Mouse (Mus musculus) thymus, postnatal 36 days (tissue): Measurements from ENCODE around the gene Olfr90.
"Not testable (repeated sequence)": the region's sequence is repeated elsewhere in the genome, so short reads cannot be mapped to it uniquely, and the experiment has no call there.

Experiments used
- DNase-seq, 2 experiments: peaks; one replicate each; pipeline ENCODE4 v3.0.0; 2022; ENCODE audit warnings: mixed read lengths in 2 of 2

Gene Olfr90

GRCm38 (mm10) chr17:37088399-37088798 is at the start of gene Olfr90:
Gene Olfr90 (minus strand): TSS chr17:37088499.
- DNase-seq, result no peak

GRCm38 (mm10) chr17:37131366-37131765 is 43.1 kb upstream of the Olfr90 start:
- DNase-seq, result not testable (repeated sequence)

- no peak for DNase-seq
Observed at GRCm38 (mm10) chr17:37119988-37120387, 31.7 kb upstream of the Olfr90 start, which contains the start of gene Olfr92. Gene Olfr92 (minus strand): TSS chr17:37120088.

GRCm38 (mm10) chr17:37098178-37098577 is 9.9 kb upstream of the Olfr90 start, which contains the start of gene Olfr91:
Gene Olfr91 (minus strand): TSS chr17:37098278.
- DNase-seq, result no peak

- DNase-seq, result no peak
Observed at GRCm38 (mm10) chr17:37093289-37093688, 5.0 kb upstream of the Olfr90 start.

GRCm38 (mm10) chr17:37092198-37092597 is 3.9 kb upstream of the Olfr90 start:
- DNase-seq, result no peak

- DNase-seq, result no peak
Observed at GRCm38 (mm10) chr17:37085545-37085944, 2.8 kb downstream of the Olfr90 start.

GRCm38 (mm10) chr17:37084632-37085031 is 3.7 kb downstream of the Olfr90 start:
- DNase-seq, result no peak

GRCm38 (mm10) chr17:37083327-37083726 is 5.0 kb downstream of the Olfr90 start:
- peak; percentile 25 to 33 for DNase-seq

- no peak for DNase-seq
Observed at GRCm38 (mm10) chr17:37081659-37082058, 6.6 kb downstream of the Olfr90 start.

- DNase-seq, result no peak
Observed at GRCm38 (mm10) chr17:37080119-37080518, 8.2 kb downstream of the Olfr90 start.

GRCm38 (mm10) chr17:37078990-37079389 is 9.3 kb downstream of the Olfr90 start:
- DNase-seq, result no peak

- no peak for DNase-seq
Observed at GRCm38 (mm10) chr17:37078193-37078592, 10.1 kb downstream of the Olfr90 start.

GRCm38 (mm10) chr17:37075766-37076165 is 12.5 kb downstream of the Olfr90 start:
- no peak for DNase-seq

GRCm38 (mm10) chr17:37075181-37075580 is 13.1 kb downstream of the Olfr90 start:
- DNase-seq, result no peak

GRCm38 (mm10) chr17:37072730-37073276 is 15.5 kb downstream of the Olfr90 start:
- DNase-seq, result no peak

GRCm38 (mm10) chr17:37072080-37072729 is 16.1 kb downstream of the Olfr90 start:
- DNase-seq, result no peak

- DNase-seq, result no peak
Observed at GRCm38 (mm10) chr17:37070121-37070520, 18.2 kb downstream of the Olfr90 start.

- DNase-seq, result no peak
Observed at GRCm38 (mm10) chr17:37067861-37068260, 20.4 kb downstream of the Olfr90 start.

- DNase-seq, result no peak
Observed at GRCm38 (mm10) chr17:37065993-37066392, 22.3 kb downstream of the Olfr90 start.

GRCm38 (mm10) chr17:37063686-37064495 is 24.4 kb downstream of the Olfr90 start:
- DNase-seq, result no peak

GRCm38 (mm10) chr17:37063063-37063462 is 25.2 kb downstream of the Olfr90 start:
- no peak for DNase-seq

- no peak for DNase-seq
Observed at GRCm38 (mm10) chr17:37062101-37062641, 26.1 kb downstream of the Olfr90 start.
